Mouse (Mus musculus) embryo, embryonic 11 days (tissue): Measurements from ENCODE around the gene Gm8159.
"Not testable (repeated sequence)": the region's sequence is repeated elsewhere in the genome, so short reads cannot be mapped to it uniquely, and the experiment has no call there.

Source experiments
- DNase-seq: peaks from one replicate; pipeline ENCODE4 v3.0.0-alpha.2; 2015

The Gm8159 gene

GRCm38 (mm10) chr14:4632052-4632451, at the start of gene Gm8159:
Gene Gm8159 (plus strand): TSS chr14:4632352.
- DNase-seq, result not testable (repeated sequence)

GRCm38 (mm10) chr14:4649309-4649708, 17.2 kb downstream of the Gm8159 start:
- peak; percentile 0 for DNase-seq

GRCm38 (mm10) chr14:4650324-4650723, 18.2 kb downstream of the Gm8159 start:
- DNase-seq, result not testable (repeated sequence)

GRCm38 (mm10) chr14:4663892-4664291, 31.7 kb downstream of the Gm8159 start, which contains the start of gene Gm3239:
Gene Gm3239 (plus strand): TSS chr14:4664192.
- not testable (repeated sequence) for DNase-seq
